Mouse (Mus musculus) thymus, adult 2 months (tissue): ENCODE data around the gene Foxs1. TPM values are rescaled to one million over a fixed set of nuclear protein-coding genes. Genes with fewer than 3 reads are reported as not detected.

Source experiments
- DNase-seq: peaks from one replicate; pipeline ENCODE4 v3.0.0; 2021
- H3K27ac ChIP-seq: fragments of 200-500 bp; 2 replicates; pipeline ENCODE4 v1.5.1; 2012; ENCODE audit warnings: low read length, control low read depth; ENCODE audit not compliant: control insufficient read depth, insufficient read depth
- H3K27me3 ChIP-seq: fragments of 200-500 bp; 2 replicates; pipeline ENCODE4 v1.6.1; 2012; ENCODE audit warnings: mild to moderate bottlenecking, low read length, moderate library complexity, mixed read lengths; ENCODE audit not compliant: control insufficient read depth, insufficient read depth
- H3K36me3 ChIP-seq: fragments of 200-500 bp; 2 replicates; pipeline ENCODE4 v1.6.1; 2012; ENCODE audit warnings: mild to moderate bottlenecking, low read length, moderate library complexity; ENCODE audit not compliant: control insufficient read depth, insufficient read depth
- H3K4me1 ChIP-seq: fragments of 200-500 bp; replicated peaks from 2 replicates; pipeline ENCODE4 v1.6.1; 2012; ENCODE audit warnings: low read length; ENCODE audit not compliant: control insufficient read depth, insufficient read depth
- H3K4me3 ChIP-seq: fragments of 200-500 bp; 2 replicates; pipeline ENCODE4 v1.5.1; 2012; ENCODE audit warnings: mild to moderate bottlenecking, low read length, control low read depth, moderate library complexity; ENCODE audit not compliant: control insufficient read depth, insufficient read depth
- CTCF ChIP-seq: fragments of 200-500 bp; IDR thresholded peaks from 2 replicates; pipeline ENCODE4 v1.5.1; 2012; ENCODE audit warnings: mild to moderate bottlenecking, control low read depth, low read length, moderate library complexity, borderline replicate concordance; ENCODE audit not compliant: control insufficient read depth, poor library complexity, insufficient read depth; ENCODE audit errors: extremely low read depth
- POLR2A ChIP-seq: fragments of 200-500 bp; IDR thresholded peaks from 2 replicates; pipeline ENCODE4 v1.6.1; 2012; ENCODE audit warnings: mild to moderate bottlenecking, low read length, control low read depth, moderate library complexity; ENCODE audit not compliant: control insufficient read depth, poor library complexity, insufficient read depth; ENCODE audit errors: extremely low read depth
- WGBS: fragments of 180-500 bp; shearing (Covaris S2); methylation state at CpG from one replicate; pipeline ENCODE4 v1.1.7; 2018; 5-methylcytosine and 5-hydroxymethylcytosine counted together
- polyA plus RNA-seq: library from polyadenylated mRNA; depleted of rRNA; stranded (reverse); fragments of >200 nt; gene quantifications from 2 replicates; pipeline ENCODE4 v1.2.3, GENCODE M21; 2012; rRNA removed

Foxs1 gene
- polyA plus RNA-seq, 1 experiment: 8.6 TPM

DNA sequence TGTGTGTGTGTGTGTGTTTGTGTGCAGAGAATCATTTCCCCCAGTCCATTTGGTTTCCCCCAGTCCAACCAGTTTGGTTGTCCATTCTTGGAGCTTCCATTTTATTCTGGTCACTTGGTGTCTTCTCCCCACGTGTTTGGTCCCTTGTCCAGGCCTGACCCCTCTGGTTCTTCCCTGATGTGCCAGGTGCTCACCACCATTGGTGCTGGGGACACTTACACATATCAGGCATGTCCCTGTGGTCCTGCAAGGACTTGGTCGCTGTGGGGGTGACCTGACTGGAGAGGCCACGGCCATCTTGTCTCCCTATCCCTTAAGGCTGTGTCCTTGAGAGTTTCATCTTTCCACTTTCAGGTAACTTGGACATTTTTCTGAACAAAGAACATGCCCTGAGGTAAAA, 36.1 kb downstream of the Foxs1 start:
- no peak for DNase-seq
- Histone ChIP-seq H3K4me3 (no peak overlapping the region), H3K27me3 (no peaks in the 10 kb centered on the region), H3K4me1 (no peaks in the 10 kb centered on the region), H3K36me3 (peaks cover 31% of the 10 kb centered on the region), H3K27ac (no peak overlapping the region)
- WGBS: 92% methylated on average over 3 of the region's 3 CpGs
- TF ChIP-seq CTCF (no peak), POLR2A (no peak)

- no peaks in the 10 kb centered on the region for H3K4me1 ChIP-seq
- H3K4me3 ChIP-seq: no peak overlapping the region
- 97% methylated on average over 9 of the region's 9 CpGs for WGBS
- no peak for TF ChIP-seq CTCF
- TF ChIP-seq POLR2A: no peak
- no peak for DNase-seq
- no peak overlapping the region for H3K27ac ChIP-seq
- no peaks in the 10 kb centered on the region for H3K27me3 ChIP-seq
- peaks cover 42% of the 10 kb centered on the region for H3K36me3 ChIP-seq
Observed at GRCm38 (mm10) chr2:152895834-152896233, 37.2 kb downstream of the Foxs1 start.

- TF ChIP-seq POLR2A (no peak), CTCF (no peak)
Observed at GRCm38 (mm10) chr2:152888774-152889173, 44.2 kb downstream of the Foxs1 start.

DNA sequence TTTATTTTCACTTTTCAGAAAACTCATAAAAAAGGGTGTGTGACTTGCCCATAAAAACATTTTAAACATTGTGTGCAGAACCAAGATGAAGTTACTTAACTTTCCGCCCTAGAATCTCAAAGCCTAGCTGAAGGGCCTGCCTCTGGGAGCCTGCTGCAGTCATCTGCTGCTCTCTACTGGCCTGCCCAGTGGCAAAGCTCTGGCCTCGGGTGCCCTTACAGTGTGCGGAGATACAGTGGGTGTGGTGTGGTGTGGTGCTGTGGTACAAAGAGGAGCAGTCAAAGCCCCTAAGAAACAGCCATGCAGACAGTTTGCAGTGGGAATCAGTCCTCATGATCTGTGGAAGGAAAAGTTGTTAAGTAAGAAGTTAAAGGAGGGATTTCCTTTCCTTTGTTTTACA, 45.8 kb downstream of the Foxs1 start:
- TF ChIP-seq POLR2A: no peak
- TF ChIP-seq CTCF: no peak
- H3K27me3 ChIP-seq: no peaks in the 10 kb centered on the region
- WGBS: 89% methylated on average over 3 of the region's 3 CpGs
- no peak overlapping the region for H3K27ac ChIP-seq
- no peaks in the 10 kb centered on the region for H3K4me1 ChIP-seq
- H3K36me3 ChIP-seq: peaks cover 83% of the 10 kb centered on the region
- no peak overlapping the region for H3K4me3 ChIP-seq
- DNase-seq: no peak

More at GRCm38 (mm10) chr2:152888774-152889173, 44.2 kb downstream of the Foxs1 start:
- WGBS: 94% methylated on average over 5 of the region's 5 CpGs
- H3K4me1 ChIP-seq: no peaks in the 10 kb centered on the region
- H3K36me3 ChIP-seq: peaks cover 86% of the 10 kb centered on the region
- H3K4me3 ChIP-seq: no peak overlapping the region
- no peaks in the 10 kb centered on the region for H3K27me3 ChIP-seq
- no peak for DNase-seq
- H3K27ac ChIP-seq: no peak overlapping the region

DNA sequence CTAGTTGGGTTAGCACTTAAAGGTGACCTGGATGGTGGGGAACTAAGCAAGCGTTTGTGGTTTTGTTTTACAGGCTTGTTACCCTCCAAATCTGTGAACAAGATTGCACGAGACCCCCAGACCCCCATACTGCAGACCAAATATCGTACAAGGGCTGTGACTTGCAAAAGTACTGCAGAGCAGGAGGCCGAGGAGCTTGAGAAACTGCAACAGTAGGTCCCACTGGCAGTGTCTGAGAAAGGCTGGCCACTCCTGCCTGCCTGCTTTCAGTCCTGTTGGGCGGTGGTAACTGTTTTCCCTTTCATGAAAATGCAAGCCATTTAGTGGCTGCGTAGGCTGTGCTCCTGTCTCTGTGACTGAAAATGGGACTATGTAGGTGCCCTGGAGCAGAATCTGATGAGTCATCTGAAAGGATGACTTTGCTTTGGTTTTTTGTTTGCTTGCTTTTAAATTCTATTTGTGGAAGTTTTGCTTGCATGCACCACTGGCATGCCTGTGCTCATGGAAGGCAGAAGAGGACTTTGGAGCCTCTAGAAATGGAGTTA, 48.8 kb downstream of the Foxs1 start:
- Histone ChIP-seq H3K4me3 (no peak overlapping the region), H3K27ac (no peak overlapping the region), H3K27me3 (no peaks in the 10 kb centered on the region), H3K4me1 (no peaks in the 10 kb centered on the region), H3K36me3 (peaks cover 87% of the 10 kb centered on the region)
- no peak for DNase-seq
- 99% methylated on average over 6 of the region's 6 CpGs for WGBS
- TF ChIP-seq CTCF (no peak), POLR2A (no peak)

Other genes with a start within 250 kb of the Foxs1 start
- gene Mcts2, start 246.2 kb downstream of the Foxs1 start, polyA plus RNA-seq: 4.2 and 4.4 TPM in 2 replicates
- gene Id1, start 197.0 kb downstream of the Foxs1 start, polyA plus RNA-seq: 54.6 and 66.4 TPM in 2 replicates
- gene Cox4i2, start 179.0 kb downstream of the Foxs1 start, polyA plus RNA-seq: 1.6 and 1.9 TPM in 2 replicates
- gene Bcl2l1, start 101.5 kb downstream of the Foxs1 start, polyA plus RNA-seq: 205 and 207 TPM in 2 replicates
- 16.1 and 19.1 TPM in 2 replicates for gene Tpx2, start 85.2 kb downstream of the Foxs1 start, polyA plus RNA-seq
- 0.20 and 0.34 TPM in 2 replicates for gene Mylk2, start 21.9 kb downstream of the Foxs1 start, polyA plus RNA-seq
- 3.8 and 5.7 TPM in 2 replicates for gene Dusp15, start 18.5 kb upstream of the Foxs1 start, polyA plus RNA-seq
- gene Ttll9, start 29.3 kb upstream of the Foxs1 start, polyA plus RNA-seq: 2.0 and 2.1 TPM in 2 replicates
- gene Pdrg1, start 82.2 kb upstream of the Foxs1 start, polyA plus RNA-seq: 68.0 and 93.1 TPM in 2 replicates
- 0.06 and 0.16 TPM in 2 replicates for gene Xkr7, start 98.6 kb upstream of the Foxs1 start, polyA plus RNA-seq
- gene Ccm2l, start 132.7 kb upstream of the Foxs1 start, polyA plus RNA-seq: 4.9 and 9.2 TPM in 2 replicates
- 14.6 and 22.1 TPM in 2 replicates for gene Hck, start 175.3 kb upstream of the Foxs1 start, polyA plus RNA-seq
- 42.5 and 43.9 TPM in 2 replicates for gene Tm9sf4, start 228.1 kb upstream of the Foxs1 start, polyA plus RNA-seq